Mouse (Mus musculus) layer of hippocampus, postnatal 14 days (tissue): ENCODE measurements around the gene Impdh2. TPM values are rescaled to one million over a fixed set of nuclear protein-coding genes. Genes with fewer than 3 reads are reported as not detected.

Source experiments
- DNase-seq, 2 experiments: peaks; one replicate each; pipeline ENCODE4 v3.0.0; 2021 to 2022; ENCODE audit warnings: low spot score in 2 of 2, mixed read lengths in 1 of 2
- total RNA-seq, 2 experiments: library from RNA; stranded (reverse); gene quantifications; 2 replicates each; pipeline ENCODE4 v1.2.3; 2021

The Impdh2 gene
- total RNA-seq, 2 experiments from 2014 or later, result 61.3 to 70.1 TPM

GRCm38 (mm10) chr9:108569381-108570206 is 9.5 kb downstream of the Impdh2 start, which contains the start of gene Dalrd3:
Gene Dalrd3, plus strand, starts transcription at chr9:108569886.
- peak; percentile 77 to 92 for DNase-seq

GRCm38 (mm10) chr9:108570207-108570896 is 10.3 kb downstream of the Impdh2 start:
- peak in 1 of 2 experiments; percentile 77 for DNase-seq

DNA sequence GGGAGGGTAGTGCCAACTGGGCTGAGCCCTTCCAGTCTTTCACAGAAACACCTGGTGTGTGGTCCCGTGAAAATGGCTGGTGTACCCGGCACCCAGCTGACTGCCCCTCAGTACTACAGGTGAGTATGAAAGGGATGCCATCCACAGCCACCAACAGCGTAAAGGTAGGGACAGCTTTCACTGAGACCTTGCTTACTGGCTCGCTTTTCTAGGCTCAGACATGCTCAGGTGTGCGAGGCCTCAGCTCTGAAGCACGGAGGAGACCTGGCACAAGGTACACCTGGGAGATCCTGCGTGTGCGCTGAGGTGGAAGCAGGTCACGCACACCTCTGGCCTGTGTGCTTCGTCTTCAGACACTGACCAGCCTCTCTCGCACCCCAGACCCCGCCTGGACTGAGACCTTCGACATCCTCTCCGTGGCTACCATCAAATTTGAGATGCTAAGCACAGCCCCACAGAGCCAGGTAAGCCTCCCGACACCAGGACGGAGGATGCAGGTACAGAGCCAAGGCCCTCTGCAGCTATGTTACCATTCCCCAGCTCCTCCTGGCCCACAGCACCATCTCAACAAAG is 11.4 kb downstream of the Impdh2 start:
- no peak for DNase-seq

- no peak for DNase-seq
Observed at GRCm38 (mm10) chr9:108572321-108572720, 12.2 kb downstream of the Impdh2 start.

GRCm38 (mm10) chr9:108573774-108574690 is 13.9 kb downstream of the Impdh2 start:
- DNase-seq, result no peak

GRCm38 (mm10) chr9:108574921-108575320 is 14.8 kb downstream of the Impdh2 start:
- DNase-seq, result no peak

DNA sequence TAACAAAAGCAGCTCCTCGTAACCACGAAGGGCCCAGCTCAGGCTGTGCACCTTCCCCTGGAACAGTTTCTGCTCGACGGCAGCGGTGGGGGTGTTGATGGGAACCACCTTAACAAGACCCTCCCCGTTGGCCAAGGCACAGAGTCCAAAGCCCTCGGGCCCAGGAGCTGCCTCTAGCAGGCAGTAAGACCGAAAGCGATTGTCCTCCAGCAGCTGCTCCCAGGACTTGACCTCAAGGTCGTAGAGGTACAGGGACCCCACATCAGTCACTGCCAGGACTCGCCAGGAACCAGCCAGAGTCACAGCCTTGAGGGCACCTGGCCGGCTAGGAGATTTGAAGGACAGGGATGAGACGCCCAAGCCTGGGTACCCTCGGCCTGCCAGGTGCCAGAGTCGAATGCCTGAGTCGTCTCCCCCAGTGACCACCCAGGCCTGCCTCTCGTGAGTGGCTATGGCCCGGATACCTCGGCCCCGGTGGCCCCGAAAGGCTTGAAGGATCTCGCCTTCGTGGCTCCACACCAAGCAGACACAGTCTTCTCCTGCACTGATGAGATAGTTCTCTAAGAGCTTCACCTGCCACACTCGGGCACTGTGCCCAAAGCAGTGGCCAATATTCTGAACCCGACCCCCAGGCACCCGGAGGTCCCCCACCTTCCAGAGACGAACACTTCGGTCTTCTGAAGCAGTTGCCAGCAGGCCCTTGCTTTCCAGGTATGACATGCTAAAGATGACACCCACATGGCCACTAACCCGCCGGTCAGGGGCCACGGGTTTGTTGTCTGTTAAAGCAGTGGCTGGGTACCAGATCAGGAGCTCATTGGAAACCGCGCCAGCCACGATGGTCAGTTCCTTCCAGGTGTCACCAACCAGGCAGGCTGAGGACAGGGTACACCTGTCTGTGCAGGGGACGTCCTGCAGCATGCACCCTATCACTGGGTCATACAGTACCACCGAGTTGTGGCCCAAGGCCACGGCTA is 15.5 kb downstream of the Impdh2 start:
- DNase-seq, result no peak

DNA sequence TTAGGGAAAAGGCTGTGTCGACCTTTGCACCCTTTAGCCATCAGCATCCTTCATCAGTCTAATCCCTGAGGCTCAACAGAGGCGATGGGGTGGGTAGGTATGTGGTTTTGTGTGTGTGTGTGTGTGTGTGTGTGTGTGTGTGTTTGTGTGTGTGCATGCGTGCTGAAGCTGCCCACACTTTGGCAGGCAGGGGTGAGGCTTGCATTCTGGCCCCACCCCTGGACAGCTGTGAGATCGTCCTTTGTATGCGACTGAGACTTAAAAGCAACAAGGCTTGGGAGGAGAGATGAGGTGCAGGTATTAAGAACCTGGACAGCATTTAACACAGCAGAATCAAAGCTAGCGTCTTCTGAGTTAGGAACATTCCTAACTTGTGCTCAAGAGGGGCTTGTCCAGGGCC is 16.9 kb downstream of the Impdh2 start:
- no peak for DNase-seq

- no peak for DNase-seq
Observed at GRCm38 (mm10) chr9:108577934-108578544, 18.0 kb downstream of the Impdh2 start.

DNA sequence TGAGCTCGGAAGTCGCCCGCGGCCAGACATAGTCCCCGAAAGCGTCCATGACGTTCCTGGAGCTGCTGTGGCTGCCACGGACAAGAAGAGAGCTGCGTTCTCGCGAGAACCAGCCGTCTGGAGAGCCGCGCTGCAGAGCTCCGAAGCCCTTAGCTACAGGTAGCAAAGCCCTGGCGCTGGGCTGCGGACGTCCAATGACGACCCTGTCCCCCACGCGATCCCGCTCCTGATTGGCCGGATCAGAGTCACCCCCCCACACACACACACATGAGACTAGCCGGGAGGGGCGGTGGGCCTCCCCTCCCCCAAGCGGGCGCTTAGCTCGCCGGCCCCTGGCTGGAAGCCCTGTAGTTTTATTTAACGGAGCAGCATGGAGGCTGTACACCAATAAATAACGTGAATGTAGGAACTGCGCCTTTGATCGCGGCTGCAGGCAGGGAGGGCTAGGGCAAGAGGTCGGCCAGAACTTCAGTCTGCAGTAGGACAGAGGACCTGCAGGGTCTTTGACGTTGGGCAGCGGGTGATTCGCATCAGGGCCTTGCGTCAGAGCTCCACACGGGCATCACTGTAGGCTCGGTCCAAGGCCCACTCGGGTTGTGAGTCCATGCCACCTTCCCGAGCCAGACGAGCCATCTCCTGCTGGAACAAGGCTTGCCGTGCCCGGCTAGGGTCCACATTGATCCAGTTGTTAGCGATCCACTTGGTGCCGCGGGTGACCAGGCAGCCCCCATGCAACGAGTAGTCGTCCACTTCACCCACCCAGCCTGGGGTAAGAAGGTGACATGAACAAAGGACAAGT is 18.7 kb downstream of the Impdh2 start, which contains the start of gene Wdr6:
Gene Wdr6, minus strand, starts transcription at position 195 of the 799 bp plus-strand sequence.
- peak; percentile 92 to 95 for DNase-seq

GRCm38 (mm10) chr9:108579344-108579690 is 19.2 kb downstream of the Impdh2 start:
- no peak for DNase-seq

- peak; percentile 68 to 89 for DNase-seq
Observed at GRCm38 (mm10) chr9:108587571-108588180, 27.6 kb downstream of the Impdh2 start.

- DNase-seq, result no peak
Observed at GRCm38 (mm10) chr9:108589229-108589628, 29.1 kb downstream of the Impdh2 start.

GRCm38 (mm10) chr9:108591462-108591861 is 31.4 kb downstream of the Impdh2 start:
- no peak for DNase-seq

- no peak for DNase-seq
Observed at GRCm38 (mm10) chr9:108594354-108594753, 34.3 kb downstream of the Impdh2 start.

- DNase-seq, result peak; percentile 74
Observed at GRCm38 (mm10) chr9:108596998-108597764, 37.1 kb downstream of the Impdh2 start, which contains the start of gene P4htm. Gene P4htm, minus strand, starts transcription at chr9:108597667.

- no peak for DNase-seq
Observed at GRCm38 (mm10) chr9:108599021-108599566, 39.0 kb downstream of the Impdh2 start.
